Mouse (Mus musculus): ENCODE results near the gene Dhrs9.

DNA sequence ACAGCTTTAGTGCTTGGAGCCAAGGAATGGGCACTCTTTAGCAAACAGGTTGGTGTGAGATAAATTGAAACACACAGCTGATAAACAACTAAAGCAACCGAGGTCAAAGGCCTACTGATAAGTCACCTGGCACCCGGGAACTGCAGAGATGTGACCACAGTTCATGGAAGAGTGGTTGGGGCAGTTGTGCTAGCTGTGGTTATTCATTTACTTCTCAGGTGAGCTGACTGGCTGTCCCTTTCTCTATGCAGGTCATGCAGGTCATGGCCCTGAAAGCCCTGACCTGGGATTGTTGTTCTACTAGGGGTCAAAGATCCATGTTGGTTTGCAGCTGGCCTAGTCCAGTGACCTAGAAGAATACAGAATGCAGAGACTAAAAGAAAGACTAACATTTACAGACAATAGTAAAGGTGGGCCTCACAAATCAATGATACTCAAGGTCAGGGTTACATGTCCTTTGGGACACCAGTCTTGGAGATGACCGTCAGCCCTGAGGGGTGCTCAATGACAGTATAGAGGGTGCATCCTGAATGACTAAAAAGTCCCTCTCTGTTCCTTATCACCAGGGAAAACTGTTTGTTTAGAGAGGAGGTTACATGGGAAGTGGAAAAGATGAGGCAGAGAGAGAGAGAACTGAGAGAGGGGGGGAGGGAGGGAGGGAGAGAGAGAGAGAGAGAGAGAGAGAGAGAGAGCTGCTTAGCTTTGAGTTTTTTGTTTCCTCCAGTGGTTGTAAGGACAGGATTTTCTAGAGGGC is 6.0 kb downstream of the Dhrs9 start:
- TF ChIP-seq GATA1 (IDR thresholded peaks at IDR 0.05; ENCODE audit: low read length) (no peak), TAL1 (IDR thresholded peaks at IDR 0.05; ENCODE audit: low read length) (no peak)

Data from erythroblast, embryonic 14.5 days (primary cell).